Mouse (Mus musculus): ENCODE data around the gene Rnf103. TPM values are rescaled to one million over a fixed set of nuclear protein-coding genes. Genes with fewer than 3 reads are reported as not detected.

Rnf103 gene
- total and polyA plus RNA-seq, 3 experiments: 4.2 to 7.0 (median 6.0) TPM

DNA sequence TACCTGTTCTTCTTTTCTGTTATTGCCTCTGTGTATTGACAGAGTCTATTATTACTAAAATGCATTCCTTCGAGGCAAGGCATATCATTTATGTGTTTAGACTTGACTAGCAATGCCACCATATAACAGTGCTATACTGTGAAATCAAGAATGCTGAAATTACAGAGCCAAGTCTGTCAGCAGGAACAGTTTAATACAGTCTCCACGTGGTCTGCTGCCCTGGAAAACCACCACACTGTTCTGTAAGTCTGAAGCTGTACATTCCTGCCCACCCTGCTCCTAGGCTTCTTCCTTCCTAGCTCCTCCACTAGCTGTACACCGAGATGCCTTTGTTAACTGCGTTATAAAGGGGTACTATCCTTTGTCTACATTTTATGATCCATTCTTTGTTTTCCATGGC, 1.6 kb upstream of the Rnf103 start:
- Histone ChIP-seq H3K36me3 (replicated peaks in 1 of 2; ENCODE audit: control insufficient read depth in 1 of 2, insufficient read depth in 1 of 2, low read length in 1 of 2) (peaks cover 0 to 3% of the 10 kb centered on the region in 2 experiments), H3K4me3 (replicated peaks in 1 of 3; ENCODE audit: low read depth in 2 of 3, low read length in 2 of 3, poor library complexity in 1 of 3) (no peak overlapping the region), H3K27me3 (replicated peaks) (peaks cover 2% of the 10 kb centered on the region), H3K4me1 (ENCODE audit: control insufficient read depth in 1 of 2, insufficient read depth in 2 of 2) (peaks cover 0 to 11% of the 10 kb centered on the region in 2 experiments; a peak in 3 of 4 replicates), H3K27ac (ENCODE audit: insufficient read depth, low read depth) (no peak overlapping the region), H3K79me2 (replicated peaks; ENCODE audit: control insufficient read depth, extremely low read depth, insufficient read depth, poor library complexity, severe bottlenecking) (peaks cover 4% of the 10 kb centered on the region; the same call in 1 of the 2 replicates), H3K4me2 (ENCODE audit: insufficient read depth, low read depth, poor library complexity, severe bottlenecking) (no peak overlapping the region), H3K9ac (ENCODE audit: insufficient read depth, low read depth) (no peak overlapping the region), H3K9me3 (replicated peaks; ENCODE audit: low read length) (peaks cover 2% of the 10 kb centered on the region)
- TF ChIP-seq USF2 (conservative IDR thresholded peaks at IDR 0.05; ENCODE audit: low read depth, low read length) (no peak), KAT2A (IDR thresholded peaks at IDR 0.05; ENCODE audit: insufficient replicate concordance, low read length) (no peak), NRF1 (IDR thresholded peaks at IDR 0.05; ENCODE audit: low read depth, low read length) (no peak), USF1 (IDR thresholded peaks at IDR 0.05; ENCODE audit: low read depth, low read length) (no peak), JUND (conservative IDR thresholded peaks at IDR 0.05; ENCODE audit: low read depth, low read length) (no peak), ZC3H11A (IDR thresholded peaks at IDR 0.05; ENCODE audit: low read depth, low read length) (no peak), ZMIZ1 (IDR thresholded peaks at IDR 0.05; ENCODE audit: low read depth, low read length) (no peak), TCF12 (IDR thresholded peaks at IDR 0.05; ENCODE audit: low read depth, low read length) (no peak), SMC3 (IDR thresholded peaks at IDR 0.05; ENCODE audit: low read depth, low read length) (no peak), MAZ (IDR thresholded peaks at IDR 0.05; ENCODE audit: low read depth, low read length) (no peak), EP300 (IDR thresholded peaks at IDR 0.05; ENCODE audit: low read length) (no peak), MYC (IDR thresholded peaks at IDR 0.05; ENCODE audit: low read depth, low read length) (no peak), ZKSCAN1 (IDR thresholded peaks at IDR 0.05; ENCODE audit: borderline replicate concordance, low read depth, low read length) (no peak), POLR2AphosphoS2 (IDR thresholded peaks at IDR 0.05; ENCODE audit: low read depth, low read length) (no peak), UBTF (IDR thresholded peaks at IDR 0.05; ENCODE audit: low read depth, low read length) (no peak), MAX (IDR thresholded peaks at IDR 0.05; ENCODE audit: low read length) (no peak), BHLHE40 (IDR thresholded peaks at IDR 0.05; ENCODE audit: low read depth, low read length) (no peak)
- in situ Hi-C loops (cut with MboI; ENCODE audit: low pct_ligation_motif_present, low pct_unique_long_range_greater_than_20kb, low sequenced_read_pairs) (no loop called here), dilution Hi-C loops (cut with MboI; ENCODE audit: extremely low pct_ligation_motif_present, extremely low pct_unique_long_range_greater_than_20kb, low sequenced_read_pairs) (no loop called here)
- no peak for DNase-seq (ENCODE audit: extremely low read depth)

DNA sequence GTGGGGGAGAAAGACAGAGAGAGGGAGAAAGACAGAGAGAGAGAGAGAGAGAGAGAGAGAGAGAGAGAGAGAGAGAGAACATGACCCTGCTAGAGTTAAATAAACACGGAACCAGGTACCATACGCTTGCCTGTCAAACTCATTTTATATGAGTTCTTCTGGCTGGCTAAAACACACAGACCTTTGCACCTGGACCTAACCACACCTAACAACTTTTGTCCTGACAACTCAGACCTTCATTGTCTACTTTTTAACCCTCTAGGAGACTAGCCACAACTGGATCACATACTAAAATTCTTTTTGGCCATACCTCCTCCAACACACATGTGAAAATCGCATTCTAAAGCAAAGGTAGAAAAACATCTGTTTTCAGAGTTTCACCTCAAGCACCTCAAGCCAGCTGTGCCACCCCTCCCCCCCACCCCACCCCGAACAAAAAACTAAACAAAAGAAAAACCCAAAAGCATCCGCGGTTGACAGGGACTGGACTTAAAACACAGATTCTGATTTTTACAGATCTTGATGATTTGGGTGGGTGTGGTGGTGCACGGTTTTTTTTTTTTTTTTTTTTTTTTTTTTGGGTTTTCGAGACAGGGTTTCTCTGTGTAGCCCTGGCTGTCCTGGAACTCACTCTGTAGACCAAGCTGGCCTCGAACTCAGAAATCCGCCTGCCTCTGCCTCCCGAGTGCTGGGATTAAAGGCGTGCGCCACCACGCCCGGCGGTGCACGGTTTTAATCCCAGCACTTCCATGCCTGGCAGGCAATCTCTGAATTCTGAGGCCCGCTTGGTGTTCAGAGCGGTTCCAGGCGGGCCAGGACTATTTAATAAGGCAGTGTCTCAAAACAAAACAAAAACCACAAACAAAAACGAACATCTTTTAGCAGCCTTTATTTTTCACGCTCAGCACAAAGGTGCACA, 679 bp upstream of the Rnf103 start:
- peaks cover 4% of the 10 kb centered on the region; the same call in 1 of the 2 replicates for H3K79me2 ChIP-seq (replicated peaks; ENCODE audit: control insufficient read depth, extremely low read depth, insufficient read depth, poor library complexity, severe bottlenecking)
- peaks cover 0 to 11% of the 10 kb centered on the region in 2 experiments; a peak in 3 of 4 replicates for H3K4me1 ChIP-seq (ENCODE audit: control insufficient read depth in 1 of 2, insufficient read depth in 2 of 2)
- dilution Hi-C loops (cut with MboI; ENCODE audit: extremely low pct_ligation_motif_present, extremely low pct_unique_long_range_greater_than_20kb, low sequenced_read_pairs): no loop called here
- peak overlapping the region; percentile 84 for H3K4me2 ChIP-seq (ENCODE audit: insufficient read depth, low read depth, poor library complexity, severe bottlenecking)
- H3K27ac ChIP-seq (ENCODE audit: insufficient read depth, low read depth): no peak overlapping the region
- H3K4me3 ChIP-seq (replicated peaks in 1 of 3; ENCODE audit: low read depth in 2 of 3, low read length in 2 of 3, poor library complexity in 1 of 3): peak overlapping the region; percentile 62 to 91 (median 91)
- H3K27me3 ChIP-seq (replicated peaks): peaks cover 2% of the 10 kb centered on the region
- TF ChIP-seq ZNF384 (IDR thresholded peaks at IDR 0.05; ENCODE audit: low read depth, low read length) (peak; percentile 62), ZKSCAN1 (IDR thresholded peaks at IDR 0.05; ENCODE audit: borderline replicate concordance, low read depth, low read length) (no peak), CTCF (conservative IDR thresholded peaks at IDR 0.05 in 1 of 2, IDR thresholded peaks at IDR 0.05 in 1 of 2; ENCODE audit: low read depth in 2 of 2, low read length in 2 of 2) (no peak), ZMIZ1 (IDR thresholded peaks at IDR 0.05; ENCODE audit: low read depth, low read length) (no peak), ELF1 (IDR thresholded peaks at IDR 0.05; ENCODE audit: low read depth, low read length) (no peak), TCF12 (IDR thresholded peaks at IDR 0.05; ENCODE audit: low read depth, low read length) (no peak), ZC3H11A (IDR thresholded peaks at IDR 0.05; ENCODE audit: low read depth, low read length) (no peak), HCFC1 (IDR thresholded peaks at IDR 0.05; ENCODE audit: low read depth, low read length) (no peak), KAT2A (IDR thresholded peaks at IDR 0.05; ENCODE audit: insufficient replicate concordance, low read length) (no peak), JUN (IDR thresholded peaks at IDR 0.05; ENCODE audit: insufficient read depth, low read depth, low read length) (no peak), USF1 (IDR thresholded peaks at IDR 0.05; ENCODE audit: low read depth, low read length) (no peak), CHD1 (IDR thresholded peaks at IDR 0.05; ENCODE audit: low read depth, low read length) (0 out of 2 replicates have a peak, but pooled peaks have one; percentile 15), MEF2A (IDR thresholded peaks at IDR 0.05; ENCODE audit: borderline replicate concordance, low read depth, low read length) (0 out of 2 replicates have a peak, but pooled peaks have one; percentile 2), E2F4 (IDR thresholded peaks at IDR 0.05; ENCODE audit: insufficient replicate concordance, low read depth, low read length) (no peak)
- H3K9ac ChIP-seq (ENCODE audit: insufficient read depth, low read depth): peak overlapping the region; percentile 81
- in situ Hi-C loops (cut with MboI; ENCODE audit: low pct_ligation_motif_present, low pct_unique_long_range_greater_than_20kb, low sequenced_read_pairs): no loop called here
- peak; percentile 11 for DNase-seq (ENCODE audit: extremely low read depth)
- peaks cover 2% of the 10 kb centered on the region for H3K9me3 ChIP-seq (replicated peaks; ENCODE audit: low read length)
- H3K36me3 ChIP-seq (replicated peaks in 1 of 2; ENCODE audit: control insufficient read depth in 1 of 2, insufficient read depth in 1 of 2, low read length in 1 of 2): peaks cover 0 to 4% of the 10 kb centered on the region in 2 experiments

Data from CH12.LX (cell line).